Mouse (Mus musculus) CH12.LX (cell line): ENCODE results near the gene Glrp1. TPM values are rescaled to one million over a fixed set of nuclear protein-coding genes. Genes with fewer than 3 reads are reported as not detected.

ENCODE experiments used
- DNase-seq: peaks from one replicate; pipeline ENCODE4 v3.0.0-alpha.2; 2013; ENCODE audit errors: extremely low read depth
- H3K27ac ChIP-seq: 2 replicates; pipeline ENCODE4 v1.5.1; 2012; ENCODE audit warnings: low read depth, mild to moderate bottlenecking, control low read depth, moderate library complexity; ENCODE audit not compliant: insufficient read depth
- H3K27me3 ChIP-seq: replicated peaks from 2 replicates; pipeline ENCODE3; 2012; ENCODE audit warnings: inconsistent platforms
- H3K36me3 ChIP-seq, 2 experiments: replicated peaks in 1 of 2; 2 replicates each; pipeline versions ENCODE3 to v1.6.1; 2012; ENCODE audit warnings: inconsistent platforms in 1 of 2, low read length in 1 of 2, mild to moderate bottlenecking in 1 of 2, mixed read lengths in 1 of 2, moderate library complexity in 1 of 2; ENCODE audit not compliant: control insufficient read depth in 1 of 2, insufficient read depth in 1 of 2
- H3K4me1 ChIP-seq, 2 experiments: 2 replicates each; pipeline ENCODE4 v1.6.1; 2012; ENCODE audit warnings: inconsistent platforms in 1 of 2, moderate library complexity in 1 of 2; ENCODE audit not compliant: insufficient read depth in 2 of 2, control insufficient read depth in 1 of 2
- H3K4me2 ChIP-seq: 2 replicates; pipeline ENCODE4 v1.6.1; 2012; ENCODE audit warnings: low read depth, mild to moderate bottlenecking, control low read depth; ENCODE audit not compliant: poor library complexity, insufficient read depth, severe bottlenecking
- H3K4me3 ChIP-seq, 3 experiments: fragments of 150-350 bp in 1 of 3; sonication (generic) in 1 of 3; replicated peaks in 1 of 3; 2 replicates each; pipeline versions ENCODE3 to v1.5.1; 2011 to 2012; ENCODE audit warnings: low read depth in 2 of 3, low read length in 2 of 3, mild to moderate bottlenecking in 2 of 3, moderate library complexity in 2 of 3, control low read depth in 1 of 3, improper control_type of control experiment in 1 of 3, inconsistent platforms in 1 of 3, mixed read lengths in 1 of 3; ENCODE audit not compliant: poor library complexity in 1 of 3
- H3K79me2 ChIP-seq: replicated peaks from 2 replicates; pipeline ENCODE4 v1.6.1; 2012; ENCODE audit warnings: mild to moderate bottlenecking, moderate library complexity; ENCODE audit not compliant: control insufficient read depth, poor library complexity, insufficient read depth, severe bottlenecking; ENCODE audit errors: extremely low read depth
- H3K9ac ChIP-seq: 2 replicates; pipeline ENCODE4 v1.6.1; 2012; ENCODE audit warnings: low read depth, mild to moderate bottlenecking, control low read depth, moderate library complexity; ENCODE audit not compliant: insufficient read depth
- H3K9me3 ChIP-seq: replicated peaks from 2 replicates; pipeline ENCODE3; 2012; ENCODE audit warnings: low read length, inconsistent platforms, mixed read lengths
- BHLHE40 ChIP-seq: IDR thresholded peaks from 2 replicates; pipeline ENCODE4 v1.6.1; 2011; ENCODE audit warnings: mild to moderate bottlenecking, low read depth, low read length, improper control_type of control experiment
- CHD1 ChIP-seq: IDR thresholded peaks from 2 replicates; pipeline ENCODE4 v1.6.1; 2012; ENCODE audit warnings: low read depth, low read length, improper control_type of control experiment, inconsistent platforms
- CHD2 ChIP-seq: IDR thresholded peaks from 2 replicates; pipeline ENCODE4 v1.6.1; 2011; ENCODE audit warnings: low read length, improper control_type of control experiment
- CTCF ChIP-seq, 2 experiments: IDR thresholded peaks in 1 of 2; conservative IDR thresholded peaks in 1 of 2; 2 replicates each; pipeline ENCODE4 v1.5.1; 2011 to 2012; ENCODE audit warnings: low read depth in 2 of 2, low read length in 2 of 2, improper control_type of control experiment in 1 of 2, inconsistent platforms in 1 of 2, mild to moderate bottlenecking in 1 of 2, moderate library complexity in 1 of 2
- EP300 ChIP-seq: IDR thresholded peaks from 2 replicates; pipeline ENCODE4 v1.6.1; 2011; ENCODE audit warnings: low read length, improper control_type of control experiment
- GABPA ChIP-seq: IDR thresholded peaks from 2 replicates; pipeline ENCODE4 v1.6.1; 2012; ENCODE audit warnings: low read depth, low read length, improper control_type of control experiment, inconsistent platforms; ENCODE audit not compliant: insufficient replicate concordance
- HCFC1 ChIP-seq: IDR thresholded peaks from 2 replicates; pipeline ENCODE4 v1.6.1; 2012; ENCODE audit warnings: low read depth, mild to moderate bottlenecking, inconsistent platforms, low read length, improper control_type of control experiment
- JUND ChIP-seq: conservative IDR thresholded peaks from 2 replicates; pipeline ENCODE4 v1.6.1; 2011; ENCODE audit warnings: low read depth, low read length, improper control_type of control experiment
- KAT2A ChIP-seq: IDR thresholded peaks from 2 replicates; pipeline ENCODE4 v1.6.1; 2012; ENCODE audit warnings: low read length, improper control_type of control experiment, inconsistent platforms; ENCODE audit not compliant: insufficient replicate concordance
- TCF12 ChIP-seq: IDR thresholded peaks from 2 replicates; pipeline ENCODE4 v1.6.1; 2014; ENCODE audit warnings: low read depth, mild to moderate bottlenecking, inconsistent platforms, low read length, improper control_type of control experiment
- USF1 ChIP-seq: IDR thresholded peaks from 2 replicates; pipeline ENCODE4 v1.6.1; 2014; ENCODE audit warnings: low read depth, mild to moderate bottlenecking, inconsistent platforms, low read length, improper control_type of control experiment
- ZKSCAN1 ChIP-seq: IDR thresholded peaks from 2 replicates; pipeline ENCODE4 v1.6.1; 2012; ENCODE audit warnings: low read depth, inconsistent platforms, low read length, improper control_type of control experiment, borderline replicate concordance
- ZNF384 ChIP-seq: IDR thresholded peaks from 2 replicates; pipeline ENCODE4 v1.6.1; 2012; ENCODE audit warnings: low read depth, low read length, improper control_type of control experiment, inconsistent platforms
- dilution Hi-C: fragments of 300-500 bp; cut with MboI; formaldehyde crosslinking; loops from 2 replicates; pipeline ENCODE4 v1.14.3; 2020; ENCODE audit warnings: low sequenced_read_pairs; ENCODE audit not compliant: extremely low pct_unique_long_range_greater_than_20kb, extremely low pct_ligation_motif_present
- in situ Hi-C: fragments of 300-500 bp; cut with MboI; formaldehyde crosslinking; loops from 3 replicates; pipeline ENCODE4 v1.14.3; 2019; ENCODE audit warnings: low sequenced_read_pairs, low pct_ligation_motif_present, low pct_unique_long_range_greater_than_20kb, mixed read lengths
- polyA plus RNA-seq: library from polyadenylated mRNA; unstranded; fragments of >175 nt; gene quantifications from 2 replicates; pipeline ENCODE4 v1.2.1, GENCODE M21; 2012; ENCODE audit warnings: low read depth; ENCODE audit not compliant: insufficient read length
- total RNA-seq, 2 experiments: library from RNA; depleted of rRNA; stranded (reverse); fragments of 300-350 nt in 1 of 2; fragments of >200 nt in 1 of 2; gene quantifications; 2 replicates each; pipeline ENCODE4 v1.2.3; 2012 to 2014

Gene Glrp1
- total and polyA plus RNA-seq, 3 experiments: 6.3 to 11.7 (median 9.3) TPM

GRCm38 (mm10) chr1:88464109-88464905 lies 45.6 kb downstream of the Glrp1 start:
- dilution Hi-C loops: no loop called here

GRCm38 (mm10) chr1:88463241-88463640 lies 46.6 kb downstream of the Glrp1 start:
- peaks cover 46% of the 10 kb centered on the region for H3K9me3 ChIP-seq
- no peaks in the 10 kb centered on the region for H3K36me3 ChIP-seq
- TF ChIP-seq CHD1 (no peak), EP300 (no peak), JUND (no peak), TCF12 (no peak)
- no peak for DNase-seq
- H3K4me3 ChIP-seq: no peak overlapping the region
- no peaks in the 10 kb centered on the region for H3K27me3 ChIP-seq
- no peak overlapping the region for H3K9ac ChIP-seq
- no peak overlapping the region for H3K4me2 ChIP-seq
- in situ Hi-C loops: no loop called here
- H3K27ac ChIP-seq: no peak overlapping the region
- H3K4me1 ChIP-seq: peaks cover 0 to 2% of the 10 kb centered on the region in 2 experiments; a peak in 1 of 4 replicates
- dilution Hi-C loops: no loop called here
- no peaks in the 10 kb centered on the region for H3K79me2 ChIP-seq

More at GRCm38 (mm10) chr1:88464109-88464905, 45.6 kb downstream of the Glrp1 start:
- Histone ChIP-seq H3K27me3 (no peaks in the 10 kb centered on the region), H3K27ac (no peak overlapping the region), H3K4me1 (peaks cover 0 to 2% of the 10 kb centered on the region in 2 experiments; a peak in 1 of 4 replicates), H3K4me3 (no peak overlapping the region), H3K9me3 (peaks cover 49% of the 10 kb centered on the region), H3K9ac (no peak overlapping the region), H3K4me2 (no peak overlapping the region), H3K79me2 (no peaks in the 10 kb centered on the region), H3K36me3 (no peaks in the 10 kb centered on the region)
- TF ChIP-seq CTCF (conservative IDR thresholded peaks at IDR 0.05 in 1 of 2, IDR thresholded peaks at IDR 0.05 in 1 of 2; ENCODE audit: low read depth in 2 of 2, low read length in 2 of 2): no peak
- no peak for TF ChIP-seq CHD2
- TF ChIP-seq GABPA: no peak
- TF ChIP-seq CHD1: no peak
- no peak for TF ChIP-seq ZNF384
- TF ChIP-seq BHLHE40: no peak
- TF ChIP-seq HCFC1: no peak
- in situ Hi-C loops: no loop called here
- DNase-seq: no peak

- no peak for DNase-seq
- Histone ChIP-seq H3K4me2 (no peak overlapping the region), H3K4me3 (no peak overlapping the region), H3K9me3 (peaks cover 40% of the 10 kb centered on the region), H3K27ac (no peak overlapping the region), H3K79me2 (no peaks in the 10 kb centered on the region), H3K36me3 (no peaks in the 10 kb centered on the region), H3K27me3 (no peaks in the 10 kb centered on the region)
- dilution Hi-C loops: no loop called here
- no peak for TF ChIP-seq KAT2A
- no peak for TF ChIP-seq ZKSCAN1
- no peak for TF ChIP-seq USF1
- TF ChIP-seq CTCF (conservative IDR thresholded peaks at IDR 0.05 in 1 of 2, IDR thresholded peaks at IDR 0.05 in 1 of 2; ENCODE audit: low read depth in 2 of 2, low read length in 2 of 2): no peak
- TF ChIP-seq, all 38 proteins: peak for 0
- Histone ChIP-seq H3K9ac (no peak overlapping the region), H3K4me1 (peaks cover 0 to 2% of the 10 kb centered on the region in 2 experiments; a peak in 1 of 4 replicates)
- in situ Hi-C loops: no loop called here
Measured at GRCm38 (mm10) chr1:88462484-88462883, 47.4 kb downstream of the Glrp1 start.
